Mouse (Mus musculus) ES-Bruce4 (cell line): ENCODE data around the gene Jtb. TPM values are rescaled to one million over a fixed set of nuclear protein-coding genes. Genes with fewer than 3 reads are reported as not detected.

Experiments used
- H3K27ac ChIP-seq: 2 replicates; pipeline ENCODE4 v1.5.1; 2012; ENCODE audit warnings: low read length, inconsistent platforms; ENCODE audit not compliant: insufficient read depth
- H3K27me3 ChIP-seq: 2 replicates; pipeline ENCODE4 v1.6.1; 2012; ENCODE audit warnings: mild to moderate bottlenecking, low read length, inconsistent platforms; ENCODE audit not compliant: control insufficient read depth, poor library complexity, insufficient read depth, severe bottlenecking
- H3K36me3 ChIP-seq: 2 replicates; pipeline ENCODE4 v1.6.1; 2012; ENCODE audit warnings: inconsistent platforms, mild to moderate bottlenecking, low read length, moderate library complexity; ENCODE audit not compliant: control insufficient read depth, poor library complexity, insufficient read depth, severe bottlenecking
- H3K4me1 ChIP-seq: one replicate; pipeline ENCODE4 v1.8.1; 2011; ENCODE audit warnings: low read length; ENCODE audit not compliant: control insufficient read depth, insufficient read depth
- H3K4me3 ChIP-seq: 2 replicates; pipeline ENCODE4 v1.5.1; 2011; ENCODE audit warnings: low read depth, mild to moderate bottlenecking, low read length
- H3K9ac ChIP-seq: 2 replicates; pipeline ENCODE4 v1.6.1; 2012; ENCODE audit warnings: low read depth, mild to moderate bottlenecking, inconsistent platforms; ENCODE audit not compliant: poor library complexity, severe bottlenecking
- H3K9me3 ChIP-seq: replicated peaks from 2 replicates; pipeline ENCODE4 v1.6.1; 2012; ENCODE audit warnings: mild to moderate bottlenecking, low read length, inconsistent platforms; ENCODE audit not compliant: control insufficient read depth, poor library complexity, insufficient read depth, severe bottlenecking
- CTCF ChIP-seq: IDR thresholded peaks from one replicate; pipeline ENCODE4 v1.8.1; 2011; ENCODE audit warnings: low read depth, low read length
- EP300 ChIP-seq: IDR thresholded peaks from 2 replicates; pipeline ENCODE4 v1.6.1; 2011; ENCODE audit warnings: low read depth, low read length; ENCODE audit not compliant: insufficient read depth
- POLR2A ChIP-seq: IDR thresholded peaks from one replicate; pipeline ENCODE4 v1.8.1; 2011; ENCODE audit warnings: low read length; ENCODE audit not compliant: insufficient read depth
- polyA plus RNA-seq: library from polyadenylated mRNA; stranded (reverse); fragments of >200 nt; gene quantifications from 2 replicates; pipeline ENCODE4 v1.2.4, GENCODE M21; 2011; ENCODE audit warnings: low read depth; ENCODE audit not compliant: missing spikeins, insufficient read depth, insufficient read length

The Jtb gene
- polyA plus RNA-seq, 1 experiment, result 23.7 TPM

GRCm38 (mm10) chr3:90241251-90241650 lies 9.9 kb downstream of the Jtb start:
- Histone ChIP-seq H3K27ac (no peak overlapping the region), H3K4me1 (peaks cover 2% of the 10 kb centered on the region), H3K36me3 (peaks cover 2% of the 10 kb centered on the region; the same call in 1 of the 2 replicates), H3K27me3 (no peaks in the 10 kb centered on the region), H3K9ac (no peak overlapping the region), H3K9me3 (no peaks in the 10 kb centered on the region), H3K4me3 (no peak overlapping the region)
- no peak for TF ChIP-seq POLR2A
- TF ChIP-seq EP300, result no peak
- no peak for TF ChIP-seq CTCF

- Histone ChIP-seq H3K4me3 (no peak overlapping the region), H3K4me1 (peaks cover 2% of the 10 kb centered on the region), H3K9ac (no peak overlapping the region), H3K27me3 (no peaks in the 10 kb centered on the region), H3K36me3 (no peaks in the 10 kb centered on the region), H3K27ac (no peak overlapping the region), H3K9me3 (no peaks in the 10 kb centered on the region)
- TF ChIP-seq EP300, result no peak
- no peak for TF ChIP-seq POLR2A
Measured at GRCm38 (mm10) chr3:90241669-90242358, 10.4 kb downstream of the Jtb start.

- Histone ChIP-seq H3K27me3 (no peaks in the 10 kb centered on the region), H3K9me3 (no peaks in the 10 kb centered on the region), H3K4me1 (peaks cover 2% of the 10 kb centered on the region), H3K4me3 (peak within 1 kb of the TSS; percentile 65), H3K9ac (peak within 1 kb of the TSS; percentile 63), H3K27ac (peak within 1 kb of the TSS; percentile 69), H3K36me3 (no peaks in the 10 kb centered on the region)
- TF ChIP-seq EP300 (no peak), POLR2A (peak; percentile 28)
Measured at GRCm38 (mm10) chr3:90242984-90243775, 11.8 kb downstream of the Jtb start, which contains the start of gene Creb3l4. Gene Creb3l4 (minus strand): TSS chr3:90243512.

- no peaks in the 10 kb centered on the region for H3K9me3 ChIP-seq
- no peak overlapping the region for H3K4me3 ChIP-seq
- 0 out of 2 replicates have a peak, but pooled peaks cover under 1% of the 10 kb centered on the region for H3K36me3 ChIP-seq
- TF ChIP-seq EP300, result no peak
- no peak for TF ChIP-seq POLR2A
- TF ChIP-seq CTCF, result no peak
- H3K27ac ChIP-seq, result no peak overlapping the region
- H3K27me3 ChIP-seq, result no peaks in the 10 kb centered on the region
- H3K4me1 ChIP-seq, result peaks cover 2% of the 10 kb centered on the region
- H3K9ac ChIP-seq, result no peak overlapping the region
Measured at GRCm38 (mm10) chr3:90245406-90245805, 14.0 kb downstream of the Jtb start.

GRCm38 (mm10) chr3:90247630-90247959 lies 16.2 kb downstream of the Jtb start:
- Histone ChIP-seq H3K9ac (peak overlapping the region; percentile 86), H3K4me3 (peak overlapping the region; percentile 69), H3K36me3 (peaks cover 10% of the 10 kb centered on the region; the same call in 1 of the 2 replicates), H3K4me1 (no peaks in the 10 kb centered on the region), H3K27me3 (no peaks in the 10 kb centered on the region), H3K27ac (peak overlapping the region; percentile 92), H3K9me3 (no peaks in the 10 kb centered on the region)
- no peak for TF ChIP-seq POLR2A
- no peak for TF ChIP-seq CTCF
- no peak for TF ChIP-seq EP300
